Mouse (Mus musculus) testis, adult 2 months (tissue): Measurements from ENCODE around the gene Mad1l1. TPM values are rescaled to one million over a fixed set of nuclear protein-coding genes. Genes with fewer than 3 reads are reported as not detected.

Experiments
- H3K27ac ChIP-seq: fragments of 200-500 bp; 2 replicates; pipeline ENCODE4 v1.5.1; 2012; ENCODE audit warnings: low read depth, low read length; ENCODE audit not compliant: control insufficient read depth, insufficient read depth
- H3K27me3 ChIP-seq: fragments of 200-500 bp; 2 replicates; pipeline ENCODE4 v1.6.1; 2012; ENCODE audit warnings: mild to moderate bottlenecking, low read length, moderate library complexity; ENCODE audit not compliant: control insufficient read depth, insufficient read depth
- H3K36me3 ChIP-seq: fragments of 200-500 bp; 2 replicates; pipeline ENCODE4 v1.6.1; 2012; ENCODE audit warnings: mild to moderate bottlenecking, low read length; ENCODE audit not compliant: control insufficient read depth, insufficient read depth
- H3K4me1 ChIP-seq: fragments of 200-500 bp; 2 replicates; pipeline ENCODE4 v1.6.1; 2012; ENCODE audit warnings: low read length; ENCODE audit not compliant: control insufficient read depth, insufficient read depth
- H3K4me3 ChIP-seq: fragments of 200-500 bp; 2 replicates; pipeline ENCODE4 v1.5.1; 2012; ENCODE audit warnings: low read depth, mild to moderate bottlenecking, low read length, moderate library complexity, mixed read lengths; ENCODE audit not compliant: control insufficient read depth
- CTCF ChIP-seq: fragments of 200-500 bp; IDR thresholded peaks from 2 replicates; pipeline ENCODE4 v1.5.1; 2012; ENCODE audit warnings: low read depth, mild to moderate bottlenecking, inconsistent platforms, low read length, moderate library complexity; ENCODE audit not compliant: control insufficient read depth, insufficient read depth, insufficient replicate concordance
- POLR2A ChIP-seq: fragments of 200-500 bp; IDR thresholded peaks from 2 replicates; pipeline ENCODE4 v1.6.1; 2012; ENCODE audit warnings: low read depth, mild to moderate bottlenecking, inconsistent platforms, low read length, moderate library complexity; ENCODE audit not compliant: control insufficient read depth
- polyA plus RNA-seq: library from polyadenylated mRNA; depleted of rRNA; stranded (reverse); fragments of >200 nt; gene quantifications from 2 replicates; pipeline ENCODE4 v1.2.3, GENCODE M21; 2012; rRNA removed

Gene Mad1l1
- polyA plus RNA-seq, 1 experiment, result 16.7 TPM

- Histone ChIP-seq H3K36me3 (no peaks in the 10 kb centered on the region), H3K27me3 (no peaks in the 10 kb centered on the region), H3K27ac (no peak overlapping the region), H3K4me3 (no peak overlapping the region), H3K4me1 (peaks cover 5% of the 10 kb centered on the region)
- no peak for TF ChIP-seq CTCF
- TF ChIP-seq POLR2A, result no peak
Observed at GRCm38 (mm10) chr5:139969151-139969948, 352.0 kb downstream of the Mad1l1 start.

- Histone ChIP-seq H3K4me1 (no peaks in the 10 kb centered on the region), H3K36me3 (no peaks in the 10 kb centered on the region), H3K27ac (no peak overlapping the region), H3K4me3 (no peak overlapping the region), H3K27me3 (no peaks in the 10 kb centered on the region)
- no peak for TF ChIP-seq POLR2A
- no peak for TF ChIP-seq CTCF
Observed at GRCm38 (mm10) chr5:139965596-139965995, 355.8 kb downstream of the Mad1l1 start.

- Histone ChIP-seq H3K36me3 (no peaks in the 10 kb centered on the region), H3K4me3 (no peak overlapping the region), H3K27me3 (no peaks in the 10 kb centered on the region), H3K4me1 (no peaks in the 10 kb centered on the region), H3K27ac (no peak overlapping the region)
- no peak for TF ChIP-seq CTCF
Observed at GRCm38 (mm10) chr5:139964391-139964790, 357.0 kb downstream of the Mad1l1 start.

GRCm38 (mm10) chr5:139959741-139960140 is 361.6 kb downstream of the Mad1l1 start:
- no peaks in the 10 kb centered on the region for H3K36me3 ChIP-seq
- H3K27me3 ChIP-seq, result no peaks in the 10 kb centered on the region
- no peaks in the 10 kb centered on the region for H3K4me1 ChIP-seq
- no peak overlapping the region for H3K4me3 ChIP-seq
- TF ChIP-seq CTCF (no peak), POLR2A (no peak)
- no peak overlapping the region for H3K27ac ChIP-seq

Other genes starting within 250 kb of the Mad1l1 start
- gene Nudt1, start 104 bp upstream of the Mad1l1 start, polyA plus RNA-seq, result 4.1 and 4.5 TPM in 2 replicates
- 1.5 and 1.7 TPM in 2 replicates for gene Mrm2, start 10.3 kb upstream of the Mad1l1 start, polyA plus RNA-seq
- 3.8 and 4.3 TPM in 2 replicates for gene Snx8, start 67.7 kb upstream of the Mad1l1 start, polyA plus RNA-seq
- gene Eif3b, start 97.8 kb upstream of the Mad1l1 start, polyA plus RNA-seq, result 249 and 275 TPM in 2 replicates
- gene Gm4869, start 124.1 kb upstream of the Mad1l1 start, polyA plus RNA-seq, result 0.14 and 0.16 TPM in 2 replicates
- gene Chst12, start 184.0 kb upstream of the Mad1l1 start, polyA plus RNA-seq, result 2.1 and 2.4 TPM in 2 replicates
- gene Grifin, start 243.5 kb upstream of the Mad1l1 start, polyA plus RNA-seq, result not detected in 2 replicates